In genomic region chr17:8749426-8749825, GRCm38 (mm10) we compare ENCODE assay signal across 29 mouse cellular contexts.
DNase-seq lines count a peak whose midpoint lies in the region; ATAC-seq and TF ChIP-seq lines count a peak whose summit lies in the region.
"Had no signal": no experiment of that assay in that cellular context is flagged by ENCODE, and none has a peak within 500 bp of the region (broad histone marks: within the 10 kb centered on the region; RNA-seq: fewer than 3 reads in every experiment).

No protein-coding gene starts in this region.

- TF ChIP-seq POLR2A in MEL (IDR thresholded peaks at IDR 0.05; ENCODE audit: control insufficient read depth in 1 of 2, insufficient read depth in 1 of 2, low read depth in 1 of 2, low read length in 2 of 2, poor library complexity in 1 of 2), result no peak

- H3K9ac ChIP-seq in MEL (ENCODE audit: control insufficient read depth, low read depth, low read length, poor library complexity, severe bottlenecking), result no peak overlapping the region
- H3K9ac ChIP-seq in intestine, postnatal 0 days (ENCODE audit: low read depth, low read length), result no peak overlapping the region
- H3K9ac ChIP-seq: embryonic facial prominence, embryonic 13.5 days; embryonic facial prominence, embryonic 15.5 days; forebrain, embryonic 12.5 days had no signal

- H3K9me3 ChIP-seq in MEL (replicated peaks; ENCODE audit: insufficient read depth, low read length), result no peaks in the 10 kb centered on the region
- no peaks in the 10 kb centered on the region for H3K9me3 ChIP-seq in intestine, postnatal 0 days (ENCODE audit: control insufficient read depth)
- H3K9me3 ChIP-seq: embryonic facial prominence, embryonic 13.5 days; embryonic facial prominence, embryonic 15.5 days; forebrain, embryonic 10.5 days; forebrain, embryonic 12.5 days had no signal

- no peak for TF ChIP-seq RAD21 in MEL (IDR thresholded peaks at IDR 0.05; ENCODE audit: low read depth, low read length)

- no peaks in the 10 kb centered on the region for H3K36me3 ChIP-seq in MEL (ENCODE audit: control insufficient read depth in 1 of 2, insufficient read depth in 2 of 2, low read length in 2 of 2)
- H3K36me3 ChIP-seq in intestine, postnatal 0 days (ENCODE audit: control insufficient read depth, insufficient read depth), result no peaks in the 10 kb centered on the region
- H3K36me3 ChIP-seq: embryonic facial prominence, embryonic 13.5 days; embryonic facial prominence, embryonic 15.5 days; forebrain, embryonic 10.5 days; forebrain, embryonic 12.5 days; G1E had no signal

- peaks cover 0 to 1% of the 10 kb centered on the region in 2 experiments; a peak in 1 of 4 replicates for H3K27me3 ChIP-seq in MEL (ENCODE audit: control insufficient read depth in 1 of 2, insufficient read depth in 2 of 2, low read length in 2 of 2)
- H3K27me3 ChIP-seq in intestine, postnatal 0 days (replicated peaks; ENCODE audit: control insufficient read depth, insufficient read depth, low read length), result no peaks in the 10 kb centered on the region
- H3K27me3 ChIP-seq: CH12.LX; embryonic facial prominence, embryonic 15.5 days; forebrain, embryonic 12.5 days had no signal

- H3K4me2 ChIP-seq in intestine, postnatal 0 days (replicated peaks; ENCODE audit: low read depth), result no peak overlapping the region
- H3K4me2 ChIP-seq: embryonic facial prominence, embryonic 13.5 days; embryonic facial prominence, embryonic 15.5 days; forebrain, embryonic 12.5 days had no signal

- no peaks in the 10 kb centered on the region for H3K79me2 ChIP-seq in MEL (ENCODE audit: control insufficient read depth, insufficient read depth, low read length, poor library complexity)

- no peaks in the 10 kb centered on the region for H3K4me1 ChIP-seq in MEL (ENCODE audit: control insufficient read depth in 1 of 2, insufficient read depth in 2 of 2, low read length in 2 of 2)
- H3K4me1 ChIP-seq in intestine, postnatal 0 days (replicated peaks; ENCODE audit: control insufficient read depth, insufficient read depth, low read length), result no peaks in the 10 kb centered on the region
- H3K4me1 ChIP-seq: embryonic facial prominence, embryonic 13.5 days; embryonic facial prominence, embryonic 15.5 days; forebrain, embryonic 10.5 days; forebrain, embryonic 12.5 days had no signal

- no peak overlapping the region for H3K27ac ChIP-seq in MEL (ENCODE audit: control insufficient read depth, low read depth, low read length)
- no peak overlapping the region for H3K27ac ChIP-seq in intestine, postnatal 0 days (ENCODE audit: low read depth, low read length)
- H3K27ac ChIP-seq: embryonic facial prominence, embryonic 13.5 days; embryonic facial prominence, embryonic 15.5 days; forebrain, embryonic 10.5 days; forebrain, embryonic 12.5 days had no signal

- 55% methylated on average over 4 of the region's 4 CpGs for WGBS in intestine, postnatal 0 days

- peak; percentile 75 for ATAC-seq in granulocyte monocyte progenitor cell, adult 5-6 weeks (replicated peaks; ENCODE audit: poor library complexity, severe bottlenecking)
- ATAC-seq in frontal cortex, adult (ENCODE audit: low TSS enrichment), result no peak
- no peak for ATAC-seq in intestine, postnatal 0 days
- ATAC-seq: activated CD4-positive, CD25-positive, alpha-beta regulatory T cell, adult 4 months; CD4-positive, CD25-positive, alpha-beta regulatory T cell, adult 4 months; forebrain, embryonic 14.5 days; forebrain, embryonic 16.5 days; Patski had no signal

- no peak for TF ChIP-seq CTCF in MEL (IDR thresholded peaks at IDR 0.05 in 2 of 3, conservative IDR thresholded peaks at IDR 0.05 in 1 of 3; ENCODE audit: control insufficient read depth in 1 of 3, insufficient read depth in 1 of 3, low read depth in 2 of 3, low read length in 3 of 3, poor library complexity in 1 of 3, severe bottlenecking in 1 of 3)
- no peak for TF ChIP-seq CTCF in intestine, postnatal 0 days (IDR thresholded peaks at IDR 0.05; ENCODE audit: low read depth)

- DNase-seq in MEL (ENCODE audit: low read depth, low spot score), result peak; percentile 9
- DNase-seq in c-Kit-positive CD71-negative TER-119-negative erythroid progenitor cells, embryonic 14.5 days (ENCODE audit: low read depth), result peak; percentile 5
- no peak for DNase-seq in adrenal gland, adult 18-20 months (ENCODE audit: low spot score in 2 of 2)
- DNase-seq in frontal cortex, adult 2 months (ENCODE audit: extremely low spot score in 1 of 2, low spot score in 1 of 2), result no peak
- DNase-seq: adrenal gland, adult 2 months; adrenal gland, postnatal 10 days; adrenal gland, postnatal 25 days; B cell, adult 2 months; cerebellum, adult 11-12 months; cerebellum, adult 2 months; cerebellum, adult 9-10 months; cerebellum, postnatal 10 days; cerebellum, postnatal 25 days; embryo, embryonic 11 days had no signal

- H3K4me3 ChIP-seq in MEL (ENCODE audit: control insufficient read depth in 1 of 2, insufficient read depth in 1 of 2, low read depth in 2 of 2, low read length in 2 of 2), result no peak overlapping the region
- H3K4me3 ChIP-seq in intestine, postnatal 0 days (ENCODE audit: low read depth, low read length), result no peak overlapping the region
- H3K4me3 ChIP-seq: embryonic facial prominence, embryonic 13.5 days; embryonic facial prominence, embryonic 15.5 days; erythroblast, embryonic 14.5 days; forebrain, embryonic 10.5 days; forebrain, embryonic 12.5 days had no signal

- TF ChIP-seq EP300 in MEL (IDR thresholded peaks at IDR 0.05; ENCODE audit: low read depth in 1 of 2, low read length in 2 of 2), result no peak

TF ChIP-seq in MEL, 35 proteins besides CTCF, POLR2A, EP300 and RAD21:
- TF ChIP-seq USF2 (IDR thresholded peaks at IDR 0.05; ENCODE audit: borderline replicate concordance in 1 of 2, insufficient read depth in 1 of 2, low read depth in 1 of 2, low read length in 2 of 2) (no peak), NELFE (IDR thresholded peaks at IDR 0.05; ENCODE audit: low read depth, low read length) (no peak), GATA1 (IDR thresholded peaks at IDR 0.05; ENCODE audit: low read depth, low read length) (no peak), MYC (IDR thresholded peaks at IDR 0.05; ENCODE audit: low read depth, low read length) (no peak), ZNF384 (IDR thresholded peaks at IDR 0.05; ENCODE audit: low read depth, low read length) (no peak)

Comparison
In these comparisons a context has a peak if more than half of its experiments do, and no peak if none do; other contexts are left out.
1. DNase-seq: peak in MEL (single experiment) and c-Kit-positive CD71-negative TER-119-negative erythroid progenitor cells, embryonic 14.5 days (single experiment); none in adrenal gland, adult 18-20 months (0 of 2) and frontal cortex, adult 2 months (0 of 2).